Mouse (Mus musculus) bone marrow macrophage, adult 2 months (primary cell): ENCODE results near the gene Mettl23. TPM values are rescaled to one million over a fixed set of nuclear protein-coding genes. Genes with fewer than 3 reads are reported as not detected.
"Not testable (repeated sequence)": the region's sequence is repeated elsewhere in the genome, so short reads cannot be mapped to it uniquely, and the experiment has no call there.

Experiments
- H3K27ac ChIP-seq: 2 replicates; pipeline ENCODE4 v1.5.1; 2012; ENCODE audit warnings: low read depth, low read length; ENCODE audit not compliant: insufficient read depth
- H3K4me1 ChIP-seq: 2 replicates; pipeline ENCODE4 v1.6.1; 2012; ENCODE audit warnings: low read length; ENCODE audit not compliant: control insufficient read depth, insufficient read depth
- H3K4me3 ChIP-seq: 2 replicates; pipeline ENCODE4 v1.5.1; 2012; ENCODE audit warnings: mild to moderate bottlenecking, low read length, moderate library complexity; ENCODE audit not compliant: insufficient read depth
- CTCF ChIP-seq: IDR thresholded peaks from 2 replicates; pipeline ENCODE4 v1.5.1; 2012; ENCODE audit warnings: low read depth, mild to moderate bottlenecking, low read length, moderate library complexity
- POLR2A ChIP-seq: IDR thresholded peaks from 2 replicates; pipeline ENCODE4 v1.6.1; 2012; ENCODE audit warnings: mild to moderate bottlenecking, low read depth, low read length, borderline replicate concordance
- polyA plus RNA-seq: library from polyadenylated mRNA; stranded (reverse); fragments of >200 nt; gene quantifications from 2 replicates; pipeline ENCODE4 v1.2.4, GENCODE M21; 2012; ENCODE audit not compliant: missing spikeins, insufficient read depth, insufficient read length

The Mettl23 gene
- polyA plus RNA-seq, 1 experiment, result 28.0 TPM

DNA sequence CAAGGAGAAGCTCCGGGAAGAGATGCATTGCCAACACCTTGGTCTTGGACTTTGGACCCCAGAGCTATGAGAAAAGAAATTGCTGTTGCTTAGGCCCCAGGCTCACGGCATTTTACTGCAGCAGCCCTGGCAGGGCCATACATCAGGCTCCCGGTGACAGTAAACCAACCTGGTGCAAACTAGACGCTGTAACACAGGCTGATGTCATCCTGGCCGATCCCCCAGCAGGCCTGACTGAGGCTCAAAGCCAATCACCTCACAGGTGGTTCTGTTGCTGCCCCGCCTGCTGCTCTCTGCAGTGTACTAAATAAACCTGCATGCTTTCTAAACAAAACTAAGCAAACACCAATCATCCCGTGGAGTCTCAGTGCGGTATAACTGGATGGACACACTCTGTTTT, 24.4 kb upstream of the Mettl23 start:
- no peak overlapping the region for H3K4me3 ChIP-seq
- TF ChIP-seq POLR2A (no peak), CTCF (no peak)
- H3K4me1 ChIP-seq, result peaks cover 21% of the 10 kb centered on the region
- no peak overlapping the region for H3K27ac ChIP-seq

DNA sequence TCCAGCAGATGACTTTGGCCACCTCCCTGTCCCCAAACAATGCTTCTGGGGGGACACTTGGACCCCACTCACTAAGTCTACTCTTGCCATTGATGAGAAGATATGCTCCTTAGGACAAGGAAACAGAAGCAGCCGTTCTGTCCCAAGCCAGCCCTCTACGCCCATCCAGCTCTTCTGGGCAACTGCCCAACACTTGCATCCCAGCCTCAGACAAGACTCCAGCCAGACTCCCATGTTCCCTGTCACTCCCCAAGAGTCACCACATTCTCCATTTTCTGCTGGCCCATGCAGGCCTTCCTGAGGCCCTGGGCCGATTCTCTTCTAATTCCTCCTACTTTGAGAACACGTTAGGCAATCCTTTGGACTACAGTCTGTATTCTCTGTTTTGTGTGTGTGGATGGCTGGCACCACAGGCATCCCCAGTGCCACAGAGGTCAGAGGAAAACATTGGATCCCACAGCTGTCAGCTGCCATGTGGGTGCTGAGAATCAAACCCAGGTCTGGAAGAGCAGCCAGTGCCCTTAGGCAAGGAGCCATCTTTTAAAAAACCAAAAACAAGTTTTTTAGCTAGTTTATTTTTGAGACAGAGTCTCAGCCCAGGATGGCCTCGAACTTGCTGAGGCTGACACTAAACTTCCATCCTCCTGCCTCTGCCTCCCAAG, 23.0 kb upstream of the Mettl23 start:
- H3K27ac ChIP-seq, result no peak overlapping the region
- peaks cover 14% of the 10 kb centered on the region for H3K4me1 ChIP-seq
- no peak overlapping the region for H3K4me3 ChIP-seq
- TF ChIP-seq POLR2A, result no peak
- no peak for TF ChIP-seq CTCF

DNA sequence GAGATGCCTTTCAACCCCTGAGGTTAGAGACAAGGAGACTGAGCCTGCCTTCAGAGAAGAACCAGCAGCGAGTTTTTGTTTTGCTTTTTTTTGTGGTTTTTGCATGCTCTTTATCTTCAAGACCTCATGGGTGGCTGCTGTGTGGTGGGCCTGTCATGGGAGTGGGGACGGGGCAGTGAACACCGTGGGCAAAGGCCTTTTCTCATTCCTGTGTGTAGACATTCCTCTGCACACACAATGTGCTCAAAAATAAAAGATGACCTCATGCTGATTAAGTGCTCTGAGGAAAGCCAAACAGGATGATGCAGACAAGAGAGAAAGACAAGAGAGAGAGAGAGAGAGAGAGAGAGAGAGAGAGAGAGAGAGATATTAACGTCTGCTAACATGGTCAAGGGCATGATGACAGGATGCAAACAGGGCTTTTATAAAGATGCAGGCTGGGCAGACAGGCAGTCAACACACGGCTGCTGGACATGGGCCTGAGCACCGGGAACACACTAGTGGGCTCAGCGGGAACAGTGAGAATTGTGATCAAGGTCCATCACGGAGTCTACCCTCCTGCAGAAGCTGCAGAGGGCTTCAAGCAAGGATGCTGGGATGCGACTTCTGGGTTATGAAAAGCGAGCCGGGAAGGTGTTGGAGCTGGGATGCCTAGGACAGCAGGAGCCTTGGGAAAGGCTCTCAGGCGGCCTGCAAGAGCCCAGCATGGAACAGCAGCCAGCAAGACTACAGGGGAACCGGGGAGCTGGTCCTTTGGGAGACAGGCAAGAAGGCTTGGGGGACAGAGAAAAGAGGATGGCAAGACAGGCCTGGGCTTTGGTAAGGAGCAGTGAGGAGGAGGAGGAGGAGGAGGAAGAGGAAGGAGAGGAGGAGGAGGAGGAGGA, 21.8 kb upstream of the Mettl23 start:
- peaks cover 14% of the 10 kb centered on the region for H3K4me1 ChIP-seq
- H3K4me3 ChIP-seq, result no peak overlapping the region
- H3K27ac ChIP-seq, result no peak overlapping the region
- no peak for TF ChIP-seq CTCF
- TF ChIP-seq POLR2A, result no peak

DNA sequence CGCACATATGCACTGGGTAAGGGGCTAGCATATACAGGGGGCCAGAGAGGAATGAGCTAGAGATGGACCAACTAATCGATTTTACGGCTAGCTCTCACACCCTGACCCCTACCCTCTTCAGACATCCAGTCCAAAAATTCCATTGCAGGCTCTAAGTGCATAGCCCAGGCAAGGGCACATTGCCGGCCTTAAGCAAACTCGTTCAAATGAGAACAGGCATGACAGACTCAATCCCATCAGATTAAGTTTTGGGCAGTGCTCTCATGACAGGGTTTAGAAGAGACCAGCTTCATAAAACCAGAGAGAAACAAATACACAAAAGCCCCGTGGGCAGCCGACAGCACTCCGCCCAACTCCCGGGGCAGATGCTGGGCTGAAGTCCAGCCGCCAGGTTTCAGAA, 20.9 kb upstream of the Mettl23 start:
- peaks cover 14% of the 10 kb centered on the region for H3K4me1 ChIP-seq
- H3K4me3 ChIP-seq, result no peak overlapping the region
- H3K27ac ChIP-seq, result no peak overlapping the region
- no peak for TF ChIP-seq POLR2A
- no peak for TF ChIP-seq CTCF

DNA sequence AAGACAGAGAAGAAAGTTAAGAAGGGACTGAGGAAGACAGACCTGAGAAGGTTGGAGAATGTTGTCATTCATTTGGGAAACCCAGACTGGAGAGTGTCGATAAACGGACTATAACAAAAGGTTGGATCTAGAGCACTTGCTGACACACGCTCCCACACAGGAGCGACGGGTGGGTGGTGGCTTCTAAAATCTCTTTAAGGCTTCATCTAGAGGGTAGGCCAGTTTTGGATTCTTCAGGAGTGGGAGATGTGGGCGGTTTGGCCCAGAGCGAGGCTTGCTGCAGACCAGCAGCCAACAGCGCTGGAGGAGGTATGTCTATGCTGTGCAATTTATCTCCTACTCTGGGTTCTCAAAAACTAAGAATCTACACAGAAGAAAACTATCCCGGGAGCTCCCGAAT, 20.5 kb upstream of the Mettl23 start:
- Histone ChIP-seq H3K4me1 (peaks cover 14% of the 10 kb centered on the region), H3K27ac (no peak overlapping the region), H3K4me3 (no peak overlapping the region)
- TF ChIP-seq CTCF (no peak), POLR2A (no peak)

DNA sequence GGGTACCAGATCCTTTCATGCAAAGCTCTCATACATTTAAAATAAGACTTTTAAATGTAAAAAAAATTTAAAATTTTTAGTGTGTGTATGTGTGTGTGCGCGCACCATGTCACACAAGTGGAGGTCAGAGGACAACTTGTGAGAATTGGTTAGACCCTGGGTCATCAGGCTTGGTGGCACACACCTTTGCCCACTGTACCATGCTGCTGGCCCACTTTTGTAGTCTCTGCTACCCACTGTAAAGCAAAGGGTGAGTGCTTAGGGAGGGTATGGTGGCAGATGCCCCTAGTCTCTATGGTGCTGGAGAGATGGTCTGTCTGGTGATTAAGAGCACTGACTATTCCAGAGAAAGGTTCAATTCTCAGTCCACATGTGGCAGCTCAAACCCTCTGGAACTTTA, 19.8 kb upstream of the Mettl23 start:
- Histone ChIP-seq H3K4me3 (no peak overlapping the region), H3K4me1 (peaks cover 16% of the 10 kb centered on the region), H3K27ac (no peak overlapping the region)
- TF ChIP-seq CTCF, result no peak
- TF ChIP-seq POLR2A, result no peak

DNA sequence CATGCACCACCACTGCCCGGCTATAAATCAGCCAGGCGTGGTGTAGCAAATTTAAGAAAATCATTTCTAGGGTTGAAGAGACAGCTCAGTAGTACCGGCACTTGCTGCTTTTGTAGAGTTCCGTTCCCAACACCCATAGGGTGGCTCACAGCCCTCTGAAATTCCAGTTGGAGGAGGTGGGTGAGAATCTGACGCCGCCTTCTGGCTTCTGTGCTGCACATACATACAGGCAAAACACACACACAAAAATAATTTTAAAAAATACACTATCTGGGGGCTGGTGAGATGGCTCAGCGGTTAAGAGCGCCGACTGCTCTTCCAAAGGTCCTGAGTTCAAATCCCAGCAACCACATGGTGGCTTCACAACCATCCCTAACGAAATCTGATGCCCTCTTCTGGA, 19.2 kb upstream of the Mettl23 start:
- H3K4me3 ChIP-seq, H3K27ac ChIP-seq: not testable (repeated sequence)
- H3K4me1 ChIP-seq, result peaks cover 18% of the 10 kb centered on the region

DNA sequence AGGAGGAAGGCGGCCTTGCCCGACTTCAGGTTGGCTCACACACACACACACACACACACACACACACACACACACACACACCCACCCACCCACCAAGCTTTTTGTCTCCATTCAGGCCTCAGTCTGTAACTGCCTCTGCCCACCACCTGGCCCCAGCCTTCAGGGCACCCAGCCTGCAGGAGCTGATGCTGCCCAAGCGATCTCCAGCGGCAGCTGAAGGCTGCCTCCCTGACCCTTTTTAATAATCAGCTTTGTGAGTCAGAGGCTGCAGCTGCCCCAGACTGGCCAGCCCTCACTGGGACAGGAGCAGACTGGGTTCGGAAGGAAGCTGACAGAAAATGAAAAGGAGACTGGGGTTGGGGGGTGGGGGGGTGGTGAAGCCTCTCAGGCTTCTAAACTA, 17.8 kb upstream of the Mettl23 start:
- Histone ChIP-seq H3K27ac (no peak overlapping the region), H3K4me3 (no peak overlapping the region), H3K4me1 (peaks cover 18% of the 10 kb centered on the region)
- no peak for TF ChIP-seq POLR2A
- TF ChIP-seq CTCF, result no peak

DNA sequence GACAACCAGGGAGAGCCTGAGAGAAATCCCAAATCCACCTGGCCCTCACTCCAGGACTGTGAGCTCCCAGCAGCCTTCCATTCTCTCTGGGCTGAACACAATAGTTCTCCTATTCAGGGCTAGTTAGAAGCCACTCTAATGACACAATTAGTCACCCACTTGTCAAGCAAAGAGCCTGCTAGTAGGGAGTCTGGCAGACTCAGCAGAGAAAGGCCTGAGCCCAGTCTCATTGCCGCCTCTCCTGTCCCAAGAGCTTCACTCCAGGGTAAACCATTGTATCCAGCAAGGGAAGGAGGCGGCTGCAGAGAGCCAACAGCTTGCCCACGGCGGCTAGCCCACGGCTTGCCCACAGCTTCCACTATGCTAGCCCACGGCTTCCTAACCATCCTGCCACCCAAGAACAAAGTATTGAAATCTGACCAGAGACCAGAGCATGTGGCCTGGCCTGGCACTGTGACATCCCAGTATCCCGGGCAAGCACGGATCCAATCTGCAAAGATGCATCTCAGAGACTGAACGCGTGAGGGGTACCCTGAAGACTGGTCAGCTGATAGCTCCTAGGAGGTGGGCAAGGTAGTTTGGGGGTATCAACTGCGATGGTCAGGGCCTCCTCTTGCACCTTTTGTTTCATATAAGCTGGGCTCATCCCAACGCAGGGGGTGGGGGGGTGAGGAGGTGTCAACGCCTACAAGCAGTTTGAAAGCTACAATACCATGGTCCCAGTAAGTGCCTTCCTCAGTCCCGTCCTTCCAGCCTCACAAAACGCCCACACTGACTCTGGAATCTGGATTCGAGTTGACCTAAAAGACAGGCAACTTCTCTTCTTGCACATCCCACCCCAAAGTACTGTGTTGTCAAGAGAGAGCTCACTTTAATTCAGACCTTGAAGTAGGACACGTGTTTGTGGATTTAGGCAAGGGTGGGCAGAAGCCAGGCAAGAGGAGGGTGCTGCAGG, 16.3 kb upstream of the Mettl23 start:
- H3K27ac ChIP-seq, result no peak overlapping the region
- H3K4me3 ChIP-seq, result no peak overlapping the region
- TF ChIP-seq CTCF, result no peak
- TF ChIP-seq POLR2A, result no peak

More for the DNA sequence above, 16.3 kb upstream of the Mettl23 start:
- peaks cover 4% of the 10 kb centered on the region for H3K4me1 ChIP-seq
